Mouse (Mus musculus) ES-E14 (cell line): ENCODE data around the gene Gabrd. TPM values are rescaled to one million over a fixed set of nuclear protein-coding genes. Genes with fewer than 3 reads are reported as not detected.

Source experiments
- DNase-seq: peaks from one replicate; pipeline ENCODE4 v3.0.0-alpha.2; 2013; ENCODE audit warnings: low read depth, low spot score
- H3K27ac ChIP-seq: 2 replicates; pipeline ENCODE4 v1.5.1; 2012; ENCODE audit warnings: low read depth, mild to moderate bottlenecking, low read length, moderate library complexity, mixed read lengths; ENCODE audit not compliant: poor library complexity, insufficient read depth, severe bottlenecking
- H3K36me3 ChIP-seq: 2 replicates; pipeline ENCODE4 v1.6.1; 2012; ENCODE audit warnings: mild to moderate bottlenecking, low read length, moderate library complexity, mixed read lengths; ENCODE audit not compliant: control insufficient read depth, poor library complexity, insufficient read depth, severe bottlenecking
- H3K4me1 ChIP-seq, 2 experiments: fragments of 150-350 bp in 1 of 2; sonication (generic) in 1 of 2; 2 replicates each; pipeline ENCODE4 v1.6.1; 2012; ENCODE audit warnings: low read length in 2 of 2, mild to moderate bottlenecking in 1 of 2, mixed read lengths in 1 of 2; ENCODE audit not compliant: control insufficient read depth in 2 of 2, insufficient read depth in 2 of 2, poor library complexity in 1 of 2
- H3K4me3 ChIP-seq, 2 experiments: fragments of 150-350 bp in 1 of 2; sonication (generic) in 1 of 2; 2 replicates each; pipeline ENCODE4 v1.5.1; 2012; ENCODE audit warnings: low read length in 2 of 2, low read depth in 1 of 2, mild to moderate bottlenecking in 1 of 2, mixed read lengths in 1 of 2; ENCODE audit not compliant: insufficient read depth in 1 of 2, poor library complexity in 1 of 2, severe bottlenecking in 1 of 2
- H3K9ac ChIP-seq: 2 replicates; pipeline ENCODE4 v1.6.1; 2012; ENCODE audit warnings: low read depth, mild to moderate bottlenecking, low read length, mixed read lengths; ENCODE audit not compliant: poor library complexity, insufficient read depth, severe bottlenecking
- H3K9me3 ChIP-seq: fragments of 150-350 bp; sonication (generic); 2 replicates; pipeline ENCODE4 v1.6.1; 2012; ENCODE audit warnings: low read depth, mild to moderate bottlenecking, low read length; ENCODE audit not compliant: control insufficient read depth, insufficient read depth
- CHD2 ChIP-seq: IDR thresholded peaks from 2 replicates; pipeline ENCODE4 v1.6.1; 2014; ENCODE audit warnings: mild to moderate bottlenecking, low read depth, low read length, inconsistent platforms
- HCFC1 ChIP-seq: IDR thresholded peaks from 2 replicates; pipeline ENCODE4 v1.6.1; 2012; ENCODE audit warnings: low read length, inconsistent platforms, borderline replicate concordance; ENCODE audit not compliant: insufficient read depth
- MAFK ChIP-seq: IDR thresholded peaks from 2 replicates; pipeline ENCODE4 v1.6.1; 2014; ENCODE audit warnings: mild to moderate bottlenecking, low read depth, low read length, inconsistent platforms; ENCODE audit not compliant: insufficient read depth
- ZC3H11A ChIP-seq: IDR thresholded peaks from 2 replicates; pipeline ENCODE4 v1.6.1; 2012; ENCODE audit warnings: low read depth, mild to moderate bottlenecking, inconsistent platforms, low read length, borderline replicate concordance
- ZNF384 ChIP-seq: IDR thresholded peaks from 2 replicates; pipeline ENCODE4 v1.6.1; 2012; ENCODE audit warnings: low read depth, low read length, inconsistent platforms
- in situ Hi-C, 2 experiments: fragments of 600-800 bp; cut with MboI; formaldehyde crosslinking; loops; one replicate each; pipeline ENCODE4 v1.15.1; 2025; ENCODE audit warnings: low sequenced_read_pairs in 2 of 2, inconsistent platforms in 1 of 2; ENCODE audit not compliant: unreplicated experiment in 2 of 2
- total RNA-seq: library from RNA; depleted of rRNA; stranded (reverse); fragments of 300-350 nt; gene quantifications from 2 replicates; pipeline ENCODE4 v1.2.3, GENCODE M21; 2012

Gene Gabrd
- total RNA-seq, 1 experiment: not detected

GRCm38 (mm10) chr4:155396751-155397150 lies 1.2 kb downstream of the Gabrd start:
- in situ Hi-C loops: no loop called here
- Histone ChIP-seq H3K4me3 (no peak overlapping the region), H3K9ac (no peak overlapping the region), H3K36me3 (no peaks in the 10 kb centered on the region), H3K4me1 (peaks cover 0 to 3% of the 10 kb centered on the region in 2 experiments; a peak in 1 of 4 replicates), H3K9me3 (no peaks in the 10 kb centered on the region), H3K27ac (no peak overlapping the region)
- DNase-seq: no peak
- TF ChIP-seq MAFK: no peak
- no peak for TF ChIP-seq CHD2
- no peak for TF ChIP-seq ZC3H11A
- TF ChIP-seq ZNF384: no peak
- TF ChIP-seq HCFC1: no peak

- no peak for TF ChIP-seq ZNF384
- TF ChIP-seq HCFC1: no peak
- TF ChIP-seq CHD2: no peak
- TF ChIP-seq ZC3H11A: no peak
- no peak for TF ChIP-seq MAFK
- Histone ChIP-seq H3K27ac (no peak overlapping the region), H3K4me3 (no peak overlapping the region), H3K4me1 (peaks cover 0 to 3% of the 10 kb centered on the region in 2 experiments; a peak in 1 of 4 replicates), H3K9ac (no peak overlapping the region), H3K36me3 (no peaks in the 10 kb centered on the region), H3K9me3 (no peaks in the 10 kb centered on the region)
- in situ Hi-C loops: no loop called here
- no peak for DNase-seq
Measured at GRCm38 (mm10) chr4:155395471-155395870, 2.4 kb downstream of the Gabrd start.

GRCm38 (mm10) chr4:155387166-155387565 lies 10.7 kb downstream of the Gabrd start:
- no peak overlapping the region for H3K27ac ChIP-seq
- no peak for TF ChIP-seq MAFK
- no peak for TF ChIP-seq CHD2
- TF ChIP-seq HCFC1: no peak
- no peak for TF ChIP-seq ZC3H11A
- in situ Hi-C loops: no loop called here

GRCm38 (mm10) chr4:155383326-155383725 lies 14.6 kb downstream of the Gabrd start:
- no peaks in the 10 kb centered on the region; a peak in 1 of 4 replicates for H3K4me1 ChIP-seq
- no peaks in the 10 kb centered on the region for H3K36me3 ChIP-seq
- no peak overlapping the region for H3K9ac ChIP-seq
- no peak overlapping the region for H3K27ac ChIP-seq
- H3K9me3 ChIP-seq: no peaks in the 10 kb centered on the region
- in situ Hi-C loops: no loop called here
- DNase-seq: no peak
- TF ChIP-seq MAFK (no peak), ZC3H11A (no peak), ZNF384 (no peak), CHD2 (no peak), HCFC1 (no peak)
- no peak overlapping the region for H3K4me3 ChIP-seq

More at GRCm38 (mm10) chr4:155387166-155387565, 10.7 kb downstream of the Gabrd start:
- no peaks in the 10 kb centered on the region for H3K4me1 ChIP-seq
- no peak overlapping the region for H3K4me3 ChIP-seq
- no peaks in the 10 kb centered on the region for H3K9me3 ChIP-seq
- H3K36me3 ChIP-seq: no peaks in the 10 kb centered on the region
- no peak for DNase-seq
- H3K9ac ChIP-seq: no peak overlapping the region

- H3K27ac ChIP-seq: no peak overlapping the region
- no peaks in the 10 kb centered on the region for H3K9me3 ChIP-seq
- H3K4me1 ChIP-seq: peaks cover 0 to 4% of the 10 kb centered on the region in 2 experiments; a peak in 2 of 4 replicates
- no peaks in the 10 kb centered on the region for H3K36me3 ChIP-seq
- no peak overlapping the region for H3K9ac ChIP-seq
- H3K4me3 ChIP-seq: no peak overlapping the region
- in situ Hi-C loops: no loop called here
- TF ChIP-seq HCFC1 (no peak), CHD2 (no peak), ZNF384 (no peak), ZC3H11A (no peak), MAFK (no peak)
- DNase-seq: no peak
Measured at GRCm38 (mm10) chr4:155382752-155383151, 15.2 kb downstream of the Gabrd start.
